Mouse (Mus musculus): Measurements from ENCODE around the gene Gm609. TPM values are rescaled to one million over a fixed set of nuclear protein-coding genes. Genes with fewer than 3 reads are reported as not detected.
"Not testable (repeated sequence)": the region's sequence is repeated elsewhere in the genome, so short reads cannot be mapped to it uniquely, and the experiment has no call there.

Gm609 gene
- polyA plus RNA-seq, 1 experiment from 2014 or later: not detected

DNA sequence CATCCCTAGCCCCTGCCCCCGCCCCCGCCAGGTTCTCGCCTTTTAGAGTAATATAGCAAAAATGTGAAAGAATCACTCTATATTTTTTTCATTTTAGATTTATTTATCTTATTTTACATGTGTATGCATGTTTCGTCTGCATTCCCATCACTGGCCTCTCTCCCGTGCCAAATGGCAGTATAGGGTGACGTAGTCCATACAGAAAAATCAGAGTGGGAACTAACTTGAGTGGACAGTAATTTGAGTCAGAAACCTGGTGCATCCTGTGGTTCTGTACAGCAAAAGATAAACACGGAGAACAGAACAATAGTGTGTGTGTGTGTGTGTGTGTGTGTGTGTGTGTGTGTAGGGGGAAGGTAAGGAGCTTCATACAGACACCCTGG is 83.7 kb downstream of the Gm609 start:
- Histone ChIP-seq H3K27ac (peak overlapping the region; percentile 82; the same call in 1 of the 2 replicates), H3K27me3 (ENCODE audit: poor library complexity, severe bottlenecking) (peaks cover 18% of the 10 kb centered on the region; the same call in 1 of the 2 replicates), H3K4me3 (peak overlapping the region; percentile 61), H3K4me1 (peaks cover 14% of the 10 kb centered on the region)
- not testable (repeated sequence) for DNase-seq (ENCODE audit: extremely low spot score, low spot score); H3K9me3 ChIP-seq; H3K36me3 ChIP-seq (replicated peaks)
- 37% methylated on average over 7 of the region's 7 CpGs for WGBS

- Histone ChIP-seq H3K4me1 (peaks cover 14% of the 10 kb centered on the region), H3K9me3 (no peaks in the 10 kb centered on the region), H3K27me3 (ENCODE audit: poor library complexity, severe bottlenecking) (peaks cover 18% of the 10 kb centered on the region; the same call in 1 of the 2 replicates), H3K4me3 (peak within 1 kb of the TSS; percentile 61), H3K36me3 (replicated peaks) (no peaks in the 10 kb centered on the region), H3K27ac (peak within 1 kb of the TSS; percentile 82)
- DNase-seq (ENCODE audit: extremely low spot score, low spot score): peak; percentile 56
- WGBS: under 1% methylated on average over 28 of the region's 28 CpGs
These were observed 84.2 kb downstream of the Gm609 start, which contains the start of gene Cd200 for GRCm38 (mm10) chr16:45408425-45409063. TSS of gene Cd200 (minus strand) at chr16:45409053.

DNA sequence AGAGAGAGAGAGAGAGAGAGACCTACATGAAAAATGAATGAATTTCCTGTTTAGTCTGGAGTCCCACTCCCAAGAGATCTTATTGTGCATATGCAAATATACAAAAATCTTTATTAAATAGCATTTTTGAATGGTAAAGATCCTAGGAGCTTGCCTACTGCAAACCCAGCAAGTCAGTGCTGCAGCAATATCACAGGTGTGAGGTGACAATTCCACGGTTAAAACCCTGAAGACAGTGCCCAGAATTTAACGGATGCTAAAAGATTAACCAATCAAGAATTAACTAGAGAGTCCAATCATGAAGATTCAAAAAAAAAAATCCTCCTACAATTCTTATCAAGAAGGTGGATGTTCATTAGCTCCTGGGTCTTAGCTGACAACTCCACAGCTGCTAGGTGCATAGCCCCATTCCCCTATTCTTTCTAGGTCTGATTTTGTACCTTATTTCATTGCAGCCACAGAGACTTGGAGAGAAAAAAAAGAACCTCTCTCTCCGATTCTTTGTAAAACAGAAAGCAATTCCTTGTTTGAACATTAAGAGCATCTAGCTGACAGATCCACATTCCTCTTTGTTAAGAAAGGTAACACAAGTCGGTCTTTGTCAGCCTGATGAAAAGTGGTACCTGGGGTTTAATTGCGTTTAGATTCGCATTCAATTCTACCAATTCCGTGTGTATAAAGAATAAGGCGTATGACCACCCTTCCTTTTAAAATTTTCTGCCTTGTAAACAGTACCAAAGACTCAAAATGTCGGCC is 84.9 kb downstream of the Gm609 start:
- Histone ChIP-seq H3K4me1 (peaks cover 14% of the 10 kb centered on the region), H3K36me3 (replicated peaks) (no peaks in the 10 kb centered on the region), H3K4me3 (peak overlapping the region; percentile 61), H3K9me3 (no peaks in the 10 kb centered on the region), H3K27me3 (ENCODE audit: poor library complexity, severe bottlenecking) (peaks cover 18% of the 10 kb centered on the region; the same call in 1 of the 2 replicates), H3K27ac (peak overlapping the region; percentile 82)
- DNase-seq (ENCODE audit: extremely low spot score, low spot score): no peak
- WGBS: 40% methylated on average over 9 of the region's 9 CpGs

- Histone ChIP-seq H3K4me3 (no peak overlapping the region), H3K27me3 (ENCODE audit: poor library complexity, severe bottlenecking) (peaks cover 18% of the 10 kb centered on the region; the same call in 1 of the 2 replicates), H3K9me3 (no peaks in the 10 kb centered on the region), H3K36me3 (replicated peaks) (no peaks in the 10 kb centered on the region), H3K4me1 (peaks cover 14% of the 10 kb centered on the region), H3K27ac (no peak overlapping the region)
- no peak for DNase-seq (ENCODE audit: extremely low spot score, low spot score)
- WGBS: 93% methylated on average over 5 of the region's 5 CpGs
These were observed 85.7 kb downstream of the Gm609 start for GRCm38 (mm10) chr16:45407091-45407490.

- Histone ChIP-seq H3K4me1 (peaks cover 6% of the 10 kb centered on the region), H3K27ac (no peak overlapping the region), H3K36me3 (replicated peaks) (no peaks in the 10 kb centered on the region), H3K27me3 (ENCODE audit: poor library complexity, severe bottlenecking) (peaks cover 11% of the 10 kb centered on the region; the same call in 1 of the 2 replicates), H3K9me3 (no peaks in the 10 kb centered on the region), H3K4me3 (no peak overlapping the region)
- no peak for DNase-seq (ENCODE audit: extremely low spot score, low spot score)
- WGBS: 86% methylated on average over 2 of the region's 2 CpGs
These were observed 89.8 kb downstream of the Gm609 start for GRCm38 (mm10) chr16:45402951-45403350.

DNA sequence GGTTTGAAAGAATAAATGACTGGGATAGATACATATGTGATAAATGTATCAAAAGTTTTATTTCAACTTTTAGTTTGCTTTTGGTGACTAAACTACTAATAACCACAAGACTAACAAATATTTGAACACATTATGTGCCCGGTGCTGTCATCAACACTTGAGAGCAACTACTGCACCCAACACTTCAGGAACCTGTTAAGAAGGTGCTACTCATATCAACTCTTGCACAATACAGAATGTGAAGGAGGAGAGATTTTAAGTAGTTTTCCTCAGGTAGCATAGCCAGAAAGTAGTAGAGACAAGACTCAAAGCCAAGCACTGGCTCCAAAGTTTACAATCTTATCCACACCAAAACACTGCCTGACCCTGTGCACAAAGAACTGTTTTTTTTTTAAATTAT is 90.7 kb downstream of the Gm609 start:
- Histone ChIP-seq H3K27me3 (ENCODE audit: poor library complexity, severe bottlenecking) (0 out of 2 replicates have a peak, but pooled peaks cover 1% of the 10 kb centered on the region), H3K4me3 (no peak overlapping the region), H3K27ac (no peak overlapping the region), H3K36me3 (replicated peaks) (no peaks in the 10 kb centered on the region), H3K4me1 (no peaks in the 10 kb centered on the region), H3K9me3 (no peaks in the 10 kb centered on the region)
- WGBS: 92% methylated on average over 1 of the region's 1 CpGs
- no peak for DNase-seq (ENCODE audit: extremely low spot score, low spot score)

GRCm38 (mm10) chr16:45399947-45400555 is 92.7 kb downstream of the Gm609 start:
- no peak overlapping the region for H3K4me3 ChIP-seq
- DNase-seq (ENCODE audit: extremely low spot score, low spot score): no peak
- no peaks in the 10 kb centered on the region for H3K9me3 ChIP-seq
- no peaks in the 10 kb centered on the region for H3K36me3 ChIP-seq (replicated peaks)
- no peaks in the 10 kb centered on the region for H3K27me3 ChIP-seq (ENCODE audit: poor library complexity, severe bottlenecking)
- 74% methylated on average over 9 of the region's 9 CpGs for WGBS
- H3K4me1 ChIP-seq: no peaks in the 10 kb centered on the region
- no peak overlapping the region for H3K27ac ChIP-seq

- H3K4me3 ChIP-seq: no peak overlapping the region
- 92% methylated on average over 3 of the region's 3 CpGs for WGBS
- no peaks in the 10 kb centered on the region for H3K4me1 ChIP-seq
- no peaks in the 10 kb centered on the region for H3K36me3 ChIP-seq (replicated peaks)
- H3K27me3 ChIP-seq (ENCODE audit: poor library complexity, severe bottlenecking): no peaks in the 10 kb centered on the region
- H3K9me3 ChIP-seq: no peaks in the 10 kb centered on the region
- H3K27ac ChIP-seq: no peak overlapping the region
- DNase-seq (ENCODE audit: extremely low spot score, low spot score): no peak
These were observed 93.4 kb downstream of the Gm609 start for GRCm38 (mm10) chr16:45399411-45399810.

- Histone ChIP-seq H3K4me3 (no peak overlapping the region), H3K9me3 (no peaks in the 10 kb centered on the region), H3K27ac (no peak overlapping the region), H3K27me3 (ENCODE audit: poor library complexity, severe bottlenecking) (no peaks in the 10 kb centered on the region), H3K4me1 (peaks cover 5% of the 10 kb centered on the region; the same call in 1 of the 2 replicates), H3K36me3 (replicated peaks) (no peaks in the 10 kb centered on the region)
- DNase-seq (ENCODE audit: extremely low spot score, low spot score): no peak
- WGBS: 83% methylated on average over 2 of the region's 2 CpGs
These were observed 95.3 kb downstream of the Gm609 start for GRCm38 (mm10) chr16:45397440-45397839.

DNA sequence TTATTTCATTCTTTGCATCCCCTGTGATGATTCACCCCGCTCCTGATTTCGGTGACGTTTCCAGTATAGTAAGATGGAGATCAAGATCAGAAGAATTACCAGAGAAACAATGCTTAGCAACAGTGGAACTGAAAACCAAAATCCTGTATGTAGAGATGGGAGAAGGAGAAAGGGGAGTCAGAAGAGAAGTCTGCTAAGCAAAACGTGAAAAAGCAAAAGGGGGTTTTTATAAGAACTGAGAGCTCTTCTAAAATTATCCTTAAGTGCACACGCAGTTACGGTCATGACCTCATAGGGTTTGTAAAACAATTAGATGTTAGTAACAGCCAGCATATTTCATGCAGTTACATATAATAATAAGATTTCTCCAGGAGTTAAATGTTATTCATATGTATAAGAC is 100.5 kb downstream of the Gm609 start:
- H3K36me3 ChIP-seq (replicated peaks): no peaks in the 10 kb centered on the region
- H3K27me3 ChIP-seq (ENCODE audit: poor library complexity, severe bottlenecking): no peaks in the 10 kb centered on the region
- no peaks in the 10 kb centered on the region for H3K9me3 ChIP-seq
- 89% methylated on average over 6 of the region's 6 CpGs for whole genome bisulfite sequencing
- H3K27ac ChIP-seq: no peak overlapping the region
- peaks cover 14% of the 10 kb centered on the region for H3K4me1 ChIP-seq
- no peak overlapping the region for H3K4me3 ChIP-seq
- no peak for DNase-seq (ENCODE audit: extremely low spot score, low spot score)

- Histone ChIP-seq H3K36me3 (replicated peaks) (no peaks in the 10 kb centered on the region), H3K4me1 (peaks cover 14% of the 10 kb centered on the region), H3K9me3 (no peaks in the 10 kb centered on the region), H3K27ac (no peak overlapping the region), H3K4me3 (no peak overlapping the region), H3K27me3 (ENCODE audit: poor library complexity, severe bottlenecking) (no peaks in the 10 kb centered on the region)
- DNase-seq (ENCODE audit: extremely low spot score, low spot score): no peak
- WGBS: 89% methylated on average over 3 of the region's 3 CpGs
These were observed 101.1 kb downstream of the Gm609 start for GRCm38 (mm10) chr16:45391680-45392079.

- Histone ChIP-seq H3K9me3 (no peaks in the 10 kb centered on the region), H3K4me1 (peaks cover 14% of the 10 kb centered on the region), H3K4me3 (no peak overlapping the region), H3K36me3 (replicated peaks) (no peaks in the 10 kb centered on the region), H3K27ac (no peak overlapping the region), H3K27me3 (ENCODE audit: poor library complexity, severe bottlenecking) (no peaks in the 10 kb centered on the region)
- DNase-seq (ENCODE audit: extremely low spot score, low spot score): no peak
- 81% methylated on average over 5 of the region's 5 CpGs for WGBS
These were observed 102.3 kb downstream of the Gm609 start for GRCm38 (mm10) chr16:45390286-45390956.

All from forebrain, embryonic 10.5 days (tissue).